Mouse (Mus musculus) thymus, adult 18-20 months (tissue): ENCODE results near the gene Prss22.
A peak's percentile ranks its signal among the peaks of the same experiment; 100 is the strongest.
"Not testable (repeated sequence)": the region's sequence is repeated elsewhere in the genome, so short reads cannot be mapped to it uniquely, and the experiment has no call there.

Experiments
- DNase-seq, 2 experiments: peaks; one replicate each; pipeline ENCODE4 v3.0.0; 2022; ENCODE audit warnings: mixed read lengths in 2 of 2

Prss22 gene

DNA sequence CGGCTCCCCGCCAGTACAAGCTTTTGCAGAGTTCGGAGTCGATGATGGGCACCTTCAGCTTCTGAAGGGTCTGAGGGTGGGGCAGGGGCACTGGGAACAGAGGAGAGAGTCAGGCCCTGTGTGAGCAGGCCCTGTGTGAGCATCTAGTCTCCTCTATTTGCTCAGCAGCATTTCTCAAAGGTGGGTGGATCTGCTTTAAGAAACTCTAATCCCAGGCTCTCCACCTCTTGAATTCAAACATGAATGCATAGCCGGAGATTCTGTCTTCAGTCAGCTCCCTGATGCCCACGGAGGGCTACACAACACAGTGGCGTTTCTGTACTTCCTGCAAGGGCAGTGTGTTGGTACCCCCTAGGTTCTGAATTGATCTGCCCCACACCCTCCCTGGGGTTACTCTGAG, 3.2 kb downstream of the Prss22 start:
- DNase-seq, result no peak

DNA sequence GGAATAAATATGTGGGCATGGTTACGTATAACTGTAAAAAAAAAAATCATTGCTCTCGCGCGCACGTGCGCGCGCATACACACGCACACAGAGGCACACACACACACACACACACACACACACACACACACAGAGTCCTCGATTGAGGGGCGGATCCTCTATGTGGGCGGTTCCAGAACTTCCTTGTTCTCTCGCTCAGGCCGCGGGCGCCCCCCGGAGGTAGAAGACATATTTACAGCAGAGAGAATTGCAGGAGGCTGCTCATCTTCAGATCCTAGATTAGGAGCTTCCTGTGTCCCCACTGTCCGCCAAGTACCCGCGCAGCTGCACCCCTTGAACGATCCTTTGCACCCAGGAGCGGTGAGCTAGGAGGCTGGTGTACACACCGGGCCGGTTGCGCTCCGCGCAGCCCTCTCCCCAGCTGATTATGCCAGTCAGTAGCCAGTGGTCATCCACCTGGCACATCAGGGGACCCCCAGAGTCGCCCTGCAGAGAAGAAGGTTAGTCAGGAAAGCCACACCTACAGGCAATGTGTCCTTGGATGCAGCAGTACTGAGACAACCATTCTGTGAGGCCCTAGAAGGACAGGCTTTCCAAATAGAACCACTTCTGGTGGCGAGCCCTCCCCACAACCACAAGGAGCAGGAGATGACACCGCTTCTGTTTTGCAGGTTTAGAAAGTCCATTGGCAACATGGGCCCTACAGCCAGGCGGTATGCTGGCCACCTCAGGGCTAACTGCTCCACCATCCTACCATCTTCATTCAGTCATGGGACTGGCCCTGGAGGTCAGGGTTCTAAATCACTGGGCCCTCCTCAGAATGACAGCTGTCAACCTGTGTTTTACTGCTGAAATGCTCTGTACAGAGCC, 4.1 kb downstream of the Prss22 start:
- peak; percentile 78 to 86 for DNase-seq

DNA sequence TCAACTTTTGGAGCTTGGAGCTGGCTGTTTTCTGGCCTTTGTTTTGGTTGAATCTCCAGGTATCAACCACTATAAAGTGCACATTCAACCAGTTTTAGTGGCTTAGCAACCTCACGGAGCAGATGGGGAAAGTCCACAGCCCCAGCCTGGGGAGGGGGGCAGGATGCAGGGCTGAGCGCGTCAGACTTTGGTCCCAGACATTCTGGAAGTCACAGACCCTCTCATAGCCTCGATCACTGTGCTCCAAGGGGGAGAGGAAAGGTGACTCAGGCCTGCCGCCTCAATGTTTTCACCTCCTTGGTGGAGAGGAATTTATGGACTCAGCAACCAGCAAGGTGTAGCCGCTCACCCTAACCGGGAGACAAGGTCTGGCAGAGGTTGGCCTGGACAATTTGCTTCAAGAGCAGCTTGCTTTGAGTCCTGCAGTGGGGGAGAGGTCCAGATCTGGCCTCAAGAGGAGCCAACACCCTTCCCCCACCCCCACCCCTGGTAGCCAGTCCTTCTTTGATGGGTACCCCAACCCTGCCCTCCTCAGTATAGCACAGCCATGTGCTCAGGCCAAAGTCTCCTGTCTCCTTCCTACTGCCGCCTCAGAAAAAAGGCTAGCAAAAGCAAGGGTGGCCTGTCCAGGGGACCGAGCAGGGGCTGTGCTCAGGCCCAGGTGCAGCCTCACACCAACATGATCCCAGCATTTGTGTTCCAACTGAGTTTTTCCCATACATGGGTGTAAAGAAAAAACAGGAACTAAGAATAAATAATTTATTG, 4.9 kb downstream of the Prss22 start:
- DNase-seq, result no peak

DNA sequence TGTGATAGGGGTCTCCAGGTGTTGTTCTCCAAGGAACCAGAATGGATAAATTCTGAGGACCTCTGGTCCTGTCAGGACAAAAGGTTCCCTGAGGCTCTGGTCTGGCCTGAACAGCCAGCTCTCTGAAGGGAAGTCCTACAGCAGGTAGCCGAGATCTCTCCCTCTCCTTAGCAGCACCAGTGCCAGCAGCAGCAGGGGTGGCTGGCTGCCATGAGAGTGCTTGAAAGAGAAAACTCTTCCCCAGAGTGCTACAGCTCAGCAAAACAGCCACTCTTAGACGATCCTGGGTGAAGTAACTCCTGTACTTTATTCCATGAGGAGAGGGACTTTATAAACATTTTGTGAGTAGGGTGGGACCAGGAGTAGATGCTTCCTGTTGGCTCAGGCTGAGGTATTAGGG, 8.1 kb downstream of the Prss22 start:
- no peak for DNase-seq

DNA sequence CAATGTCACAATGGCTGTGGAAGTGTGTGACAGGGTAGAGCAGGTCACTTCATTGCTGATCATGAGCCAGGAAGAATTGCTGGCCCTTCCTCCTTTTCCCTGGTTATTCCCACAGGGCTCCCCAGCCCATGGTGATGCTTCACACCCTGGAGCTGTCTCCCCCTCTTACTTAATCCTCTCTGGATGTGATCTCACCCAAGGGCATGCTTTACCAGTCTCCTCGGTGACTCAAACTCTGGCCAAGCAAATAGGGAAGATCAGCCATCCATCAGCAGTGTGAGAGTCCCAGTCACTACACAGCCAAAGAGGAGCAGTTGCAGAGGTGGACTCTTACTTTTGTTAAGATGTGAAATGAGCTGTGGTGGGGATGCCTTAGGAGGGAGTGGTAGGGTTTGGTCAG, 12.9 kb downstream of the Prss22 start:
- DNase-seq, result no peak

DNA sequence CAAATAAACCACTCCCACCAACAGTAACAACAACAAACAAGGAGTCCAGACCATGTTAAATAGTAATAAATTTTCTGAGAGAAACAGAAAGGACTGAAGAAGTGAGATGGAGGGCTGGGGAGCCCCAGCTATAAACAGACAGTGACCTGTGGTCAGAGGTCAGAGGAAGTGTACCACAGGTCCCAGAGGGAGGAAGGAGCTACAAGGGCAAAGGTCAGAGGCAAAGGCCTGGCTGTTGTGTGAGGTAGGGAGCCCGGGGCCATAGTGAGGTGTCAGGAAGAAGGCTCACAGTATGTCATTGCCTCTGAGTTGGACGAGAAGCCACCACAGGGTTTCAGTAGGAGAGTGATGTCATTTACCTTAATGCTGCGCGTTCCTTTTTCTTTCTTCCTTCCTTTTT, 15.0 kb downstream of the Prss22 start:
- DNase-seq, result no peak

DNA sequence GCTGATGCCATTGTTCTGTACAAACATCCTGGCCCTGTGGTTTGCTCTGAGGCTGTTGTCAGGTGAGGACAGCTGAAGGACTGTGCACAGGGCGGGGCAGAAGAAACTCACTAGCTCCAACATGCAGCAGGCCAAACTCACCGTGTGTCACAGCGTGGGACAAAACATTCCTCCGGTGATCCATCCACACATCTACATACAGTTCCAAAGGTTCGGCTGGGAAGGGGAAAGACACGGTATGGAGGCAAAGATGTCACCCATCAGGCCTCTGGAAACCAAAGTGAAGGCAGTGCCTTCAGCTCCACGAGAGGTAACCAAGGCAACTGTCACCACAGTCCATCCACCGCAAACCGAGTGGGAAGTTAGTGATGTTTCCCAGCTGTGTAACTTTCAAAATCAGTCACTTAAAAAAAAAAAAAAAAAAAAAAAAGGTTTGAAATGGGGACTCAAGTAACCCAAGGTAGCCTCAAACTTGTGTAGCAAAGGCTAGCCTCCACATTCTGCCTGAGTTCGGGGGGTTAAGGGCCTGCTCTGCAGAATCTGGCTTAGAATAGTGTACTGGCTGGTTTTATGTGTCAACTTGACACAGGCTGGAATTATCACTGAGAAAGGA, 17.5 kb downstream of the Prss22 start, which contains the start of gene Prss30:
Prss30 (minus strand) TSS at position 270 of the 613 bp plus-strand sequence.
- DNase-seq, result no peak

DNA sequence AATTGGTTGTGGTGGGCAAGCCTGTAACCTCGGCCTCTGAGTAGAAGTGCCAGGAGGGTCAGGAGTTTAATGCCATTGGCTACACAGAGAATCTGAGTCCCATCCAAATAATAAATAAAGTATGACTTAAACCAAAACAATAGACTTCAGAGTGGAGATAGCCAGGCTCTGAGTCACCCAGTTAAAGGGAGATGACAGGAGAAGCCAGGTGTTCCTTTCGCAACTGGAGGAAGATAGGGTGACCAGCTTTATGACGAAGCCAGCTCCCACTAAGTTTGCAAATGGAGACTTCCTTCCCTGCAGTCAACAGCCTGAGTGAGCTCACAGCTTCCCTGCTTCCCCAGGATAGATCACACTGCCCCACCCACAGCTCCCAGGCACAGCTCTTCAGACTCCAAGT, 18.4 kb downstream of the Prss22 start:
- DNase-seq, result no peak

DNA sequence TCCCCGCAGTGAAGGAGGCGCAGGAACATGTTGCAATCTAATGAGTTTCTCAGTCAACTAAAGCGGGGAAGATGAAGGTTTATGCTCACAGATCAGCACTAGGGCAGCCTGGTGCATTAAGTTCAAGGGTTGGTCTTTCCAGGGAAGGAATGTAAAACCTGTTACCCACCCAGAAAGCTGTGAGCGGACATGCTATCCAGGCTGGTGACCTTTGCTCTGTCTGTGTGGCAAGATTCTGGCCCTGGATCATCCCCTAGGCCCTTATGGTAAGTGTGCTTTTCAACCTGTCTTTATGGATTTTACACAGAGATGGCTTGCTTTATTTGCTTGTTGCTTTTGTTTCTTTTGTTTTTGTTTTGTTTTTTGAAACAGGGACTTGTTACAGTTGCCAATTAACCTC, 21.2 kb downstream of the Prss22 start:
- no peak for DNase-seq

DNA sequence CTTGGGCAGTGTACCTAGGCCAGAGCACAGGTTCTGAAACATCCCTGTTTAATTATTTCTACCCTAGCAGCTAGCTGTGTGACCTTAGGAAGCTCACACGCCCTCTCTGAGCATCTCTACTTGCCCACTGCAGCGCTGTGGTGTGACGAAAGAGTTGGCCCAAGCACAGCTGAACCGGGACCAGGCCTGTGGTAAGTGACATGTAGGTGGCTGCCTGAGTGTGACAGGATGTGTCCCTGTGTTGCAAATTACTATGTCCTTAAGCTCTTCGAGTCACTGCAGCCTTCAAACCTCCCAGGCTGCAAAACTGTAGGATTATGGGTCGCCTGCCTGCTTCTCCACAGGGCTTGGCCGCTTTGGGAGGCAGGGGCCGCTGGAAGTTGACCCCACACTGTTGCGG, 26.6 kb downstream of the Prss22 start:
- DNase-seq, result no peak

DNA sequence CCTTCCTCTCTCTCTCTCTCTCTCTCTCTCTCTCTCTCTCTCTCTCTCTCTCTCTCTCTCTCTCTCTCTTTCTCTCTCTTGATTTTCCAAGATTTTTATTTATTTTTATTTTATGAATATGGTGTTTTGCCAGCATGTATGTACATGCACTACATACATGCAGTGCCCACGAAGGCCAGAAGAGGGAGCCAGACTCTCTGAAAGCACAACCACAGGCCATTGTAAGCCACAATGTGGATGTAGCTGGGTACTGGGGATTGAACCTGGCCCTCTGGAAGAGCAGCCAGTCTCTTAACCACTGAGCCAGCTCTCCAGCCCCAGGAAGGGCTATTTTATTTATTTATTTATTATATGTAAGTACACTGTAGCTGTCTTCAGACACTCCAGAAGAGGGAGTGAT, 28.7 kb downstream of the Prss22 start:
- peak; percentile 24 to 35 for DNase-seq

DNA sequence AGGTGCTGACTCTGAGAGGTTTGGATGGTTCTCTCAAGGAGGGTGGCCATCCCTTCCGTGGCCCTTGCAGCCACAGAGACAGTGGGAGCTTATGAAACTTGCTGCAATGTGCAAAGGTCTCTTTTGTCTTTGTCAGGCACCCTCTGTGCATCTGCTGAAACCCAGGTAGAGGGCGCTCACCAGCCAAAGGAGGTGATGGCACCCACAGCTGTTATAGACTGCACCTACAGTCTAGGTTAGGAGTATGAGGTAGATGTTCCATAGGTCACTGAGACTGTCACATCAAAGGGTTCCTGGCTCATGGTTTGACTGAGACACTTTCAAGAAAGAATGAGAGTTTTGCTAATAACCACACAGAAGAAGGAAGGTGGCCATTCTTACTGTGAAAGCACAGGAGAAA, 29.1 kb downstream of the Prss22 start:
- no peak for DNase-seq

DNA sequence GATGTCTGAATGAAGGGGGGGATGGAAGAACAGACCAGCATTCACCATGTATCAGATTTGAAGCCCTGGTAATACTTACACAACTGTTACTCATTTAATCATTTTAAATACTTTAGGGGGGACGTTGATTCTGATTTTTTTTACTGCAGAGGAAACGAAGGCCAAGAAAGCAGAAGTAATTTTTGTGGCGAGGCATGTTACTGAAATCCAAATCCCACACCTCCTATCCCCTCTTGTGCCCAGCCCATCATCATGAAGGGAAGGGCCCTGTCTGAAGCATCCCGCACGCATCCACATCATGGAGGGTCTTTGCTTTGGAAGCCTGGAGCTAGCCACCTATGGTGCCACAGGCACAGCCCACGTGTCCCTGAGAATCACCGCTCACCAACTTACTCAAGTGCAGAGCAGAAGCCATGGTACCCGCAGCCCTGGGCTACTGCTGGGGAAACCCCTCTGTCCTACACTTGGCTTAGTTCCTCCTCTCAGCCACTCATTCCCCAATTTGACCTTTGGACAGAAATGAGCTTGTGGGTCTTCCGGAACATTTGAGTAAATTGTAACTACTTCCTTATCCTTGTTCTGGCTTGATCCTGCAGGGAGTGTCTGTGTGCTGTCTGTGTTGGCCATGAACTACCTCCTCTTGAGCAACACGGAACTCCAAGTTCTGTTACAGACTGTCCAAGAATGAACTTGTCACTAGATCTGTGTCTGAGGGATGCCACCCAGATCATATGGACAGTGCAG, 31.1 kb downstream of the Prss22 start:
- no peak for DNase-seq

DNA sequence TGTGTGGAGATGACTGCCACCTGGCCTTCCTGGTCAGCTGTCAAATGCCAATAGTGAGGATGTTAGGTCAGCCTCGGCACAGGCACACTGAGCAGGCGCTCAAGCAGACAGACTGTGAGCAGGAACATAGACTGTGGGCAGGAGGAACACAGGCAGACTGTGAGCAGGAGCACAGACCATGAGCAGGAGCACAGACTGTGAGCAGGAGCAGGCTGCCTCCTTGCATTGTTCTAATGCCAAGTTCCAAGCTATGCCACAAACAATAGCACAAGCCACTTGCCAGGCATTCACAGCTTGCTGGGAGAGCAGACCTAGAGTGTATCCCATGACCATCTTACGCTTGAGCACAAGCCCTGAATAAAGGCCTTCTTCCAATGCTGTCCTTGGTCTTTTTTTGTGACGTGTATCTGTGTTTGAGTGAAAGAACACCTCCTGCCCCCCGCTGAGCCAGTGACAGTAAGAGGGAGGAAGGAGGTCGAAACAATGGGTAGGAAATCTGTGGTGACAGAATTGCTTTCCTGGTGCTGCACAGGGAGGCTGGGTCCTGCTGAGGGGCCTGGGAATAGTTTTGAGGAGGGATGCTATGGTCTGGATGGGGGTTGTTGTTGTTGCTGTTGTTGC, 32.0 kb downstream of the Prss22 start:
- no peak for DNase-seq

DNA sequence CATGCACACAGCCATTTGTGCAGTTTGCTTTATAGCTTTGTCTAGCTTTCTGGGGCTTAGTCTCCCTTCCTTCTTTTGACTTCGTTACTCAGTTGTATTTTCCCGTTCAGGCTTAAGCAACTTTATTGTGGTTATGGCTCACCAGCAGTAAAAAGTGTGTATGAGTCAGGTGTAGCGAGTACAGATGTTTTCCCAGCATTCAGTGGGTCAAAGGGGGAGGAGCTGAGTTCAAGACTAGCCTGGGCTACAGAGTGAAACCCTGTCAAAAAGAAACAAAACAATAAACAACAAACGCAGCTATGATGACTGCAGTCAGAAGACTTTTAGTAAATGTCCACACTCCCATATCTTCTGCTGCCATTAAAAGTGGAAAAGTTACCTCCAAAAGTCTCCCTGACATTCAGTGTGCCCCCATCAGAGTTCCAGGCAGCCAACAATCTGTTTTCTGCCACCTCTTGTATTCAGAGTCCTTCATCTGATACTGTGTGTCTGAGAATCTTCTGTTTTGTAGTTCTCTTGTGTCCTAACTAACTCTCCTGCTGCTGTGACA, 36.3 kb downstream of the Prss22 start:
- DNase-seq, result no peak

DNA sequence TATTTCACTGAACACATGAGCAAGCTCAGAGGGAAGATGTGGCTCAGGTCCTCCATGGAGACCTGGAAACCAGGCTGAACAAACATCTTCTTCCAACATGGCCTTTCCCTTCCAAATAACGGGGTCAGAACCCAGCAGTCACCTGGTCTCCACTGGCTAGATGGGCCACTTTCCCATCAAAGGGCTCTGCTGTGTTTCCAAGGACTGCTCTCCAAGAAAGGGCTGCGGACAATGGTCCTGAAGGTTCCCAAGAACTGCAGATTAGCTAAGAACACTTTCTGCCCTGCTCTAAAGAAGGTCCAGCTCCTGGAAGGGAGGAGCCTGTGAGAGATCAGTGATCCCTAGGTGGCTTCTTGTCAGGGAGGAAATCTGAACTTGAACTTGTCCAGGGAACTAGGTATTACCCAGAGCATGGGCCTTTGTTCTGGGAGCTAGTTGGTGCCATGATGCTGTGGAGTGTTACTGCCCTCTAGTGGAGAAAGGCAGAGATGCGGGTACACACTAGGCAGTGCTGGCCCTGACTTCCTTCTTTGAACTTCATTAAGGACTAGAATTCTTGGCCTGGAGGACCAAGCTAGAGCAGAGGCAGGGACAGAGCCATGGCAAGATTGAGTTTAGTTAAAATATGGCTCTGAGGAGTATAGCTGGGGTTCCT, 37.7 kb downstream of the Prss22 start:
- DNase-seq, result peak; percentile 32 to 36

DNA sequence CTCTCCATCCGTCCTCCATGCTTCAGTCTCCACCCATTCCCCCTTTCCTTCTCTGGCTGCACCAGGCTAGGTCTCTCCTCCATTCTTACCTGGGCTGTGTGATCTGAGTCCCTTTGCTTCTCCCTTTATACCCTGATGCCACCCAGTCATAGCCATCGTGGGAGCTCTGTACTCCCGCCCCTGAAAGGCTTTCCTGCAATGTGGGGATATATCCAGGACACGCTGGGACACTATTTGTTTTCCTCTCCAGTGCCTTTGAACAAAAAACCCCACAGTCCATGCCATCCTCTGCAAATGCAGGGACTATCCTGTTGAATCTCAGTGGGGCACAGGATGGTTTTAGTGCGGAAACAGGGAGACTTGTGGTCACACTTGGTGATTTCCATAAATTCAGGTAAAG, 42.7 kb downstream of the Prss22 start, which contains the start of gene Sbpl:
Sbpl (minus strand) TSS at position 101 of the 400 bp plus-strand sequence.
- no peak for DNase-seq

DNA sequence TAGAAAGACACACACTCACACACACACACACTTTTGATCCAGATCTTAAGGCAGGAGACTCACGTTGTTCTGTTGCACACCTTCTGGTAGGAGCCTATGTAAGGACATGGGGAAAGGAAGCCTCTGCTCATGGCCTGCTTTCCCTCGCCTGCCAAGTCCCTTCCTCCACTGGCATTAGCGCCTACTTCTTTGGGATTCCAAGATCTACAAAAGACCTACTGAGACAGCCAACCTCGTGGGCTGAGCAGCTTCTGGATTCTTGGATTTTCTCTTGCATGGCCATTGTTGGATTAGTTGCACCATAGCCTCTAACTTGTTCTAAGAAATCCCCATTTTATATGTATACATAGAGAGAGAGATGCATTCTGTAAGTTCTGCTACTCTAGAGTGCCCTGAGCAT, 47.1 kb downstream of the Prss22 start:
- DNase-seq, result not testable (repeated sequence)

DNA sequence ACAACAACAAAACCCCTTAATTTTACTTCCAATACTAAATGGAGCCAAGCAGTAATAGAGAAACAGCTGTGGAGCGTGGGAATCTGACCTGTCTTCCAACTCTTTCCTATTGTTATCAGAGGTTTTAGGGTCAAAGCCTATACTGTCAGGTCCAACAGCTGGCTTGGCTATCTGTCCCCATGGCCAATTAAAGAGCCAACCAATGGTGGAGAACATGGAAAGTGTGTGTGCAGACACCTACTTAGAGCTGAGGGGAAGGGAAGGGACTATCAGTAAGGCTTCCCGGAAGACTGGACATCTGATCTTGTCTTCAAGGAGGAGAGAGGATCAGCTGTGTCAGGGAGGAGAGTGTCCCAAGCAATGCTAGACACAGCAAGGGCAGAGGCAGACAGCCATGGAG, 48.8 kb downstream of the Prss22 start:
- DNase-seq, result no peak

DNA sequence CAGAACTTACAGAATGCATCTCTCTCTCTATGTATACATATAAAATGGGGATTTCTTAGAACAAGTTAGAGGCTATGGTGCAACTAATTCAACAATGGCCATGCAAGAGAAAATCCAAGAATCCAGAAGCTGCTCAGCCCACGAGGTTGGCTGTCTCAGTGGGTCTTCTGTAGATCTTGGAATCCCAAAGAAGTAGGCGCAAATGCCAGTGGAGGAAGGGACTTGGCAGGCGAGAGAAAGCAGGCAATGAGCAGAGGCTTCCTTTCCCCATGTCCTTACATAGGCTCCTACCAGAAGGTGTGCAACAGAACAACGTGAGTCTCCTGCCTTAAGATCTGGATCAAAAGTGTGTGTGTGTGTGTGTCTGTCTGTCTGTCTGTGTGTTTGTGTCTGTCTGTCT, 50.4 kb downstream of the Prss22 start:
- not testable (repeated sequence) for DNase-seq
